Mouse (Mus musculus): Measurements from ENCODE around the gene Coil.

DNA sequence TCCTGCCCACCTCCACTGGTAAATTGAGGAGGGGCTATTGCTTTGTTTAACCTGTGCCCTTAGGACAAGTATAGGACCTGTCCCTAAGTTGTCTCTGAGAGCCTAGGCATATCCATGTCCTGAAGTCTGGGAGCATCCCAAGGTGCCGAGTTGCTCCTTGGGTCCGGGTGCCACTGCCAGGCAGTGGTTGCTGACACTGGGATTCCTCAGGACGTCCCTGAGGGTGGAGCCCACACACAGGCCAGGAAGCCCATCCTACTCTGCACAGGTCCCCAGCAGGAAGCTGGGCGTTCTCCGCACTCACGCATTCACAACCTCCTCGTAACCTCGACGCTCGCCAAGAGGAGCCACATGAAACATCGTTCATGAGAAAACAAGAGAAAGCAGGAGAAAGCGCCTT is 28.6 kb upstream of the Coil start:
- no peak for TF ChIP-seq CTCF (IDR thresholded peaks at IDR 0.05; ENCODE audit: low read depth, low read length)
- no peak for TF ChIP-seq POLR2A (IDR thresholded peaks at IDR 0.05; ENCODE audit: extremely low read depth, insufficient read depth, low read length)
